Comparison of ENCODE assay signal across 12 mouse cellular contexts in genomic region chr6:61233548-61234187, GRCm38 (mm10). TPM values are rescaled to one million over a fixed set of nuclear protein-coding genes. Genes with fewer than 3 reads are reported as not detected.
DNase-seq lines count a peak whose midpoint lies in the region; ATAC-seq and TF ChIP-seq lines count a peak whose summit lies in the region.
"Had no signal": no experiment of that assay in that cellular context is flagged by ENCODE, and none has a peak within 500 bp of the region (broad histone marks: within the 10 kb centered on the region; RNA-seq: fewer than 3 reads in every experiment).

No protein-coding gene starts in this region.

- no peak for DNase-seq in kidney, postnatal 10 days
- DNase-seq in neural tube, embryonic 10.5 days (ENCODE audit: extremely low spot score, low spot score), result no peak
- peak; percentile 12 for DNase-seq in embryonic facial prominence, embryonic 10.5 days (ENCODE audit: low spot score)
- no peak for DNase-seq in layer of hippocampus, adult 9-11 months
- DNase-seq in thymus, adult 2 months, result no peak
- DNase-seq: heart, adult 2 months; left cerebral cortex, postnatal 4 days; right cerebral cortex, postnatal 14 days had no signal

- H3K27ac ChIP-seq in kidney, embryonic 15.5 days, result peak overlapping the region; percentile 29; the same call in 1 of the 2 replicates
- H3K27ac ChIP-seq in neural tube, embryonic 13.5 days (replicated peaks), result peak overlapping the region; percentile 3; the same call in 1 of the 2 replicates
- H3K27ac ChIP-seq in embryonic facial prominence, embryonic 10.5 days (replicated peaks), result no peak overlapping the region
- peak overlapping the region; percentile 52; the same call in 1 of the 2 replicates for H3K27ac ChIP-seq in neural tube, embryonic 14.5 days (ENCODE audit: low read depth, low read length)
- no peak overlapping the region for H3K27ac ChIP-seq in thymus, adult 2 months (ENCODE audit: control insufficient read depth, insufficient read depth, low read length)
- H3K27ac ChIP-seq: heart, adult 2 months; lung, embryonic 15.5 days had no signal

- H3K27me3 ChIP-seq in kidney, embryonic 15.5 days, result no peaks in the 10 kb centered on the region
- no peaks in the 10 kb centered on the region for H3K27me3 ChIP-seq in neural tube, embryonic 13.5 days
- H3K27me3 ChIP-seq in embryonic facial prominence, embryonic 10.5 days (replicated peaks; ENCODE audit: low read depth, poor library complexity, severe bottlenecking), result no peaks in the 10 kb centered on the region
- H3K27me3 ChIP-seq in neural tube, embryonic 14.5 days (ENCODE audit: control insufficient read depth, insufficient read depth, low read length), result no peaks in the 10 kb centered on the region
- no peaks in the 10 kb centered on the region for H3K27me3 ChIP-seq in thymus, adult 2 months (ENCODE audit: control insufficient read depth, insufficient read depth, low read length)
- H3K27me3 ChIP-seq: lung, embryonic 15.5 days had no signal

- no peak overlapping the region for H3K4me3 ChIP-seq in kidney, embryonic 15.5 days (replicated peaks)
- no peak overlapping the region for H3K4me3 ChIP-seq in neural tube, embryonic 13.5 days
- no peak overlapping the region for H3K4me3 ChIP-seq in embryonic facial prominence, embryonic 10.5 days
- H3K4me3 ChIP-seq in neural tube, embryonic 14.5 days (ENCODE audit: low read depth, low read length), result no peak overlapping the region
- H3K4me3 ChIP-seq in thymus, adult 2 months (ENCODE audit: control insufficient read depth, insufficient read depth, low read length), result no peak overlapping the region
- H3K4me3 ChIP-seq: heart, adult 2 months; lung, embryonic 15.5 days had no signal

- H3K4me1 ChIP-seq in kidney, embryonic 15.5 days, result peaks cover 6% of the 10 kb centered on the region
- peaks cover 25% of the 10 kb centered on the region for H3K4me1 ChIP-seq in neural tube, embryonic 13.5 days (replicated peaks)
- H3K4me1 ChIP-seq in embryonic facial prominence, embryonic 10.5 days, result peaks cover 17% of the 10 kb centered on the region
- H3K4me1 ChIP-seq in neural tube, embryonic 14.5 days (ENCODE audit: control insufficient read depth, insufficient read depth, low read length), result peaks cover 7% of the 10 kb centered on the region; the same call in 1 of the 2 replicates
- no peaks in the 10 kb centered on the region for H3K4me1 ChIP-seq in thymus, adult 2 months (replicated peaks; ENCODE audit: control insufficient read depth, insufficient read depth, low read length)

- H3K36me3 ChIP-seq in kidney, embryonic 15.5 days, result no peaks in the 10 kb centered on the region
- H3K36me3 ChIP-seq in neural tube, embryonic 13.5 days, result no peaks in the 10 kb centered on the region
- no peaks in the 10 kb centered on the region for H3K36me3 ChIP-seq in embryonic facial prominence, embryonic 10.5 days (replicated peaks)
- H3K36me3 ChIP-seq in neural tube, embryonic 14.5 days (ENCODE audit: control insufficient read depth, insufficient read depth, low read length), result no peaks in the 10 kb centered on the region
- H3K36me3 ChIP-seq in thymus, adult 2 months (ENCODE audit: control insufficient read depth, insufficient read depth, low read length), result no peaks in the 10 kb centered on the region
- H3K36me3 ChIP-seq: lung, embryonic 15.5 days had no signal

- H3K4me2 ChIP-seq in kidney, embryonic 15.5 days, result no peak overlapping the region
- H3K4me2 ChIP-seq in neural tube, embryonic 13.5 days, result no peak overlapping the region
- no peak overlapping the region for H3K4me2 ChIP-seq in neural tube, embryonic 14.5 days (ENCODE audit: low read depth, low read length)
- H3K4me2 ChIP-seq: lung, embryonic 15.5 days had no signal

- H3K9ac ChIP-seq in kidney, embryonic 15.5 days, result no peak overlapping the region
- no peak overlapping the region; the same call in 1 of the 2 replicates for H3K9ac ChIP-seq in neural tube, embryonic 13.5 days
- H3K9ac ChIP-seq in neural tube, embryonic 14.5 days (replicated peaks; ENCODE audit: low read depth, low read length), result no peak overlapping the region
- H3K9ac ChIP-seq: lung, embryonic 15.5 days had no signal

- 48% methylated on average over 5 of the region's 5 CpGs for WGBS in kidney, embryonic 15.5 days
- 22% methylated on average over 5 of the region's 5 CpGs for WGBS in neural tube, embryonic 13.5 days
- WGBS in embryonic facial prominence, embryonic 10.5 days, result 47% methylated on average over 5 of the region's 5 CpGs
- WGBS in neural tube, embryonic 14.5 days, result 24% methylated on average over 5 of the region's 5 CpGs
- 88% methylated on average over 5 of the region's 5 CpGs for WGBS in thymus, adult 2 months

- no peaks in the 10 kb centered on the region for H3K9me3 ChIP-seq in kidney, embryonic 15.5 days (replicated peaks)
- no peaks in the 10 kb centered on the region for H3K9me3 ChIP-seq in neural tube, embryonic 13.5 days
- no peaks in the 10 kb centered on the region for H3K9me3 ChIP-seq in embryonic facial prominence, embryonic 10.5 days
- no peaks in the 10 kb centered on the region for H3K9me3 ChIP-seq in neural tube, embryonic 14.5 days (ENCODE audit: control insufficient read depth, low read length)
- H3K9me3 ChIP-seq: lung, embryonic 15.5 days had no signal

- no peak for TF ChIP-seq POLR2A in thymus, adult 2 months (IDR thresholded peaks at IDR 0.05; ENCODE audit: control insufficient read depth, extremely low read depth, insufficient read depth, low read length, poor library complexity)

- ATAC-seq in kidney, embryonic 15.5 days (replicated peaks; ENCODE audit: low FRiP score), result peak; percentile 49
- ATAC-seq in neural tube, embryonic 13.5 days (ENCODE audit: low read depth), result no peak
- ATAC-seq in neural tube, embryonic 14.5 days (ENCODE audit: low read depth), result peak; percentile 52; the same call in 1 of the 2 replicates

- TF ChIP-seq CTCF in thymus, adult 2 months (IDR thresholded peaks at IDR 0.05; ENCODE audit: borderline replicate concordance, control insufficient read depth, extremely low read depth, insufficient read depth, low read length, poor library complexity), result no peak

RNA-seq across cellular contexts. Expression of gene Ccser1, which starts 53.5 kb away (rescaled TPM):
- polyA plus RNA-seq in kidney, embryonic 15.5 days (2015; fragmentation: Nextera tagmentation; extraction: Ambion mirVana), result 17.0 TPM in 2 replicates
- 20.7 and 23.1 TPM in 2 replicates for polyA plus RNA-seq in neural tube, embryonic 13.5 days (2015; fragmentation: Nextera tagmentation; extraction: Ambion mirVana)
- 2.9 and 4.3 TPM in 2 replicates for polyA plus RNA-seq in embryonic facial prominence, embryonic 10.5 days (2016; fragmentation: Nextera tagmentation; extraction: Ambion mirVana)
- polyA plus RNA-seq in neural tube, embryonic 14.5 days (2014; fragmentation: Nextera tagmentation; extraction: Ambion mirVana), result 35.1 and 37.5 TPM in 2 replicates
- polyA plus RNA-seq in thymus, adult 2 months (2012; rRNA removed), result 0.99 and 1.6 TPM in 2 replicates

Comparison
In these comparisons a context has a peak if more than half of its experiments do, and no peak if none do; other contexts are left out.
1. H3K27ac ChIP-seq: peak in kidney, embryonic 15.5 days (single experiment), neural tube, embryonic 13.5 days (single experiment) and neural tube, embryonic 14.5 days (single experiment); none in embryonic facial prominence, embryonic 10.5 days (single experiment) and thymus, adult 2 months (single experiment).